Mouse (Mus musculus) olfactory bulb, adult 2 months (tissue): ENCODE data around the gene Arid1b.

Source experiments
- CTCF ChIP-seq: fragments of 200-500 bp; IDR thresholded peaks from 2 replicates; pipeline ENCODE4 v1.5.1; 2012; ENCODE audit warnings: low read depth, mild to moderate bottlenecking, low read length, moderate library complexity; ENCODE audit not compliant: insufficient read depth
- POLR2A ChIP-seq: fragments of 200-500 bp; IDR thresholded peaks from 2 replicates; pipeline ENCODE4 v1.6.1; 2012; ENCODE audit warnings: mild to moderate bottlenecking, low read depth, low read length, moderate library complexity; ENCODE audit not compliant: insufficient read depth

DNA sequence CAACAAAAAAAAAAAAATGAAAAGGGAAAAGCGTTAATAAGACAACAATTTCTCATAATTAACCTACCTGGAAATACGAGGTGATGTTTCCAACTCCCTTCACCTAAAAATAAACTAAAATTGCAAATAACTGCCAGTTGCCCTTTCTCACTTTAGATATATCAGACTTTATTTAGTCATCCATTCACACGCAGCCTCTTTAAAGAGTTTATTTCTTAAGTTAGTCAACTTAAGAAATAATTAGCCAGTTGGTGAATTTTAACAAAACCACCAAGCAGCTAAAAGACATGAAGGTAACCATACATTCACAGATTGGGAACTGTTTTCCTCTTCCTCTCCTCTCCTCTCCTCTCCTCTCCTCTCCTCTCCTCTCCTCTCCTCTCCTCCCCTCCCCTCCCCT is 26.1 kb upstream of the Arid1b start:
- TF ChIP-seq CTCF (no peak), POLR2A (no peak)
